Mouse (Mus musculus) hindbrain, embryonic 15.5 days (tissue): ENCODE results near the gene Cd9. TPM values are rescaled to one million over a fixed set of nuclear protein-coding genes. Genes with fewer than 3 reads are reported as not detected.

ENCODE experiments used
- ATAC-seq: fragments of 200-750 bp; cut with Nextera tagmentation; 2 replicates; pipeline ENCODE4 v1.8.0; 2017; ENCODE audit warnings: low read depth, moderate number of reproducible peaks, moderate TSS enrichment; ENCODE audit not compliant: low FRiP score
- H3K27ac ChIP-seq: fragments of 300-500 bp; sonication (generic); replicated peaks from 2 replicates; pipeline ENCODE4 v1.5.1; 2015; ENCODE audit warnings: mild to moderate bottlenecking, inconsistent platforms
- H3K27me3 ChIP-seq: fragments of 300-500 bp; sonication (generic); 2 replicates; pipeline ENCODE4 v1.6.1; 2015; ENCODE audit warnings: control low read depth, inconsistent platforms
- H3K36me3 ChIP-seq: fragments of 300-500 bp; sonication (generic); 2 replicates; pipeline ENCODE4 v1.6.1; 2015; ENCODE audit warnings: control low read depth, inconsistent platforms
- H3K4me1 ChIP-seq: fragments of 300-500 bp; sonication (generic); replicated peaks from 2 replicates; pipeline ENCODE4 v1.6.1; 2015; ENCODE audit warnings: control low read depth, inconsistent platforms
- H3K4me2 ChIP-seq: fragments of 300-500 bp; sonication (generic); 2 replicates; pipeline ENCODE4 v1.6.1; 2015; ENCODE audit warnings: moderate library complexity, mild to moderate bottlenecking, inconsistent platforms
- H3K4me3 ChIP-seq: fragments of 300-500 bp; sonication (generic); 2 replicates; pipeline ENCODE4 v1.5.1; 2015; ENCODE audit warnings: mild to moderate bottlenecking, inconsistent platforms
- H3K9ac ChIP-seq: fragments of 300-500 bp; sonication (generic); 2 replicates; pipeline ENCODE4 v1.6.1; 2015; ENCODE audit warnings: inconsistent platforms
- H3K9me3 ChIP-seq: fragments of 300-500 bp; sonication (generic); 2 replicates; pipeline ENCODE4 v1.6.1; 2016; ENCODE audit warnings: control low read depth, inconsistent platforms
- WGBS: fragments of 180-500 bp; shearing (Covaris S2); methylation state at CpG from one replicate; pipeline ENCODE4 v1.1.7; 2015; 5-methylcytosine and 5-hydroxymethylcytosine counted together
- polyA plus RNA-seq: library from polyadenylated mRNA; unstranded; fragments of >200 nt; fragmentation: Nextera tagmentation; extraction: Ambion mirVana; gene quantifications from 2 replicates; pipeline ENCODE4 v1.2.1, GENCODE M21; 2015

The Cd9 gene
- polyA plus RNA-seq, 1 experiment from 2014 or later: 108 TPM

DNA sequence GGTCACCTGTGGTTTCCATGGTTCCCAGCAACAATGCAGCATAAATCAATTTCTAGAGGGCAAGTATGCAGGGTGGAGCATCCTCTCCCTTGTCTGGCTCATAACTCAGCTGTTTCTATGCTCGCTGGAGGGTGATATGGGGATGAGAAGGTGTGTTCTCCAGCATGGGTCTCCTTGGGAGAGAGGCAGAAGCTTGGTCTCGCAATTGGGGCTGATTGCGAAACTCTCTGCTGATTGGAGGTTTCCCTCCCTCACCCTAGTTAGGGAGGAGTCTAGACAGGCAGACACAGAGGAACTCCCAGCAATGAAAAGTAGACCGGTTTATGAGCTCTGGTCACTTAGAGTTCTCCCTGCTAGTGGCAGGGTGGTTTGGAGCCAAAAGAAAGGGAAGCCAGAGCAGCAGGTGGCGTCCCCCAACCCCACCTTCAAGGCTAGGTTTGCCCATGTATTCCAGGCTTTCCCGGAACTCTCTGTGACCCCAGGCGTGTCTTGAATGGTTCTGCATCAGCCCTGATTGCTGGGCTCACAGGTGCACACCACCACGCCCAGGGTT is 83.5 kb downstream of the Cd9 start:
- Histone ChIP-seq H3K4me1 (no peaks in the 10 kb centered on the region), H3K9ac (no peak overlapping the region), H3K27ac (no peak overlapping the region), H3K4me2 (no peak overlapping the region), H3K4me3 (no peak overlapping the region), H3K9me3 (no peaks in the 10 kb centered on the region), H3K36me3 (no peaks in the 10 kb centered on the region), H3K27me3 (no peaks in the 10 kb centered on the region)
- WGBS: 67% methylated on average over 8 of the region's 8 CpGs
- no peak for ATAC-seq

DNA sequence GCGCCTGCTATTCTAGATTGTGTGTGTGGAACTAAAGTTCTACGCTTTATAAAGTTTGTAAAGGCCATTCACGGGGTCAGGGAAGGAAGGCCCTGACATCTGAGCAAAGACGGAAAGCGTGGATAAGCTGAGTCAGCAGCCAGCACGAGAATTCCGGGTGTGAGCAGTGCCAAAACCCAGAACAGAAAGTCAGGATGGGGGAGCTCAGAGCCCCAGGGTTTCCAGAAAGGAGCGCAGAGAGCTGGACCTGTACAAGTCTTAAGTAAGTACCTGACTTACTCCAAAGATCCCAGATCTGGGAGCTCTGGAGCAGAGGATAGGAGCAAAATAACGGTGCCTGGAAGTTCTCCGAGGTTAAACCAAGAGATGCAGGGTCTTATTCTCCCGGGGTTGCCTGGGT is 84.0 kb downstream of the Cd9 start:
- no peak overlapping the region for H3K4me2 ChIP-seq
- no peak overlapping the region for H3K9ac ChIP-seq
- no peaks in the 10 kb centered on the region for H3K4me1 ChIP-seq
- 68% methylated on average over 11 of the region's 11 CpGs for WGBS
- no peak overlapping the region for H3K4me3 ChIP-seq
- ATAC-seq: no peak
- H3K27me3 ChIP-seq: no peaks in the 10 kb centered on the region
- no peak overlapping the region for H3K27ac ChIP-seq
- H3K9me3 ChIP-seq: no peaks in the 10 kb centered on the region
- no peaks in the 10 kb centered on the region for H3K36me3 ChIP-seq

Other genes starting within 250 kb of the Cd9 start
- gene Tuba3a, start 208.7 kb downstream of the Cd9 start, polyA plus RNA-seq: not detected in 2 replicates
- 15.3 and 15.6 TPM in 2 replicates for gene Ltbr, start 180.9 kb downstream of the Cd9 start, polyA plus RNA-seq
- gene Scnn1a, start 174.1 kb downstream of the Cd9 start, polyA plus RNA-seq: 0.41 and 0.66 TPM in 2 replicates
- gene Tnfrsf1a, start 145.4 kb downstream of the Cd9 start, polyA plus RNA-seq: 14.8 and 16.6 TPM in 2 replicates
- gene Plekhg6, start 114.0 kb downstream of the Cd9 start, polyA plus RNA-seq: 0.16 and 0.29 TPM in 2 replicates
- 10.2 and 10.8 TPM in 2 replicates for gene Vwf, start 52.0 kb upstream of the Cd9 start, polyA plus RNA-seq
- gene Ano2, start 195.6 kb upstream of the Cd9 start, polyA plus RNA-seq: 0.60 and 0.73 TPM in 2 replicates